Mouse (Mus musculus) heart, embryonic 12.5 days (tissue): ENCODE measurements around the gene Sik1. TPM values are rescaled to one million over a fixed set of nuclear protein-coding genes. Genes with fewer than 3 reads are reported as not detected.
"Not testable (repeated sequence)": the region's sequence is repeated elsewhere in the genome, so short reads cannot be mapped to it uniquely, and the experiment has no call there.

ENCODE experiments used
- ATAC-seq: fragments of 200-750 bp; cut with Nextera tagmentation; 2 replicates; pipeline ENCODE4 v1.8.0; 2017; ENCODE audit warnings: moderate TSS enrichment, moderate library complexity; ENCODE audit not compliant: insufficient number of reproducible peaks, low FRiP score
- H3K27ac ChIP-seq: fragments of 300-500 bp; sonication (generic); 2 replicates; pipeline ENCODE4 v1.5.1; 2016; ENCODE audit warnings: mild to moderate bottlenecking, moderate library complexity; ENCODE audit not compliant: poor library complexity, severe bottlenecking
- H3K27me3 ChIP-seq: fragments of 300-500 bp; sonication (generic); replicated peaks from 2 replicates; pipeline ENCODE4 v1.6.1; 2016; ENCODE audit warnings: mild to moderate bottlenecking, moderate library complexity
- H3K36me3 ChIP-seq: fragments of 300-500 bp; sonication (generic); 2 replicates; pipeline ENCODE4 v1.6.1; 2016; ENCODE audit warnings: mild to moderate bottlenecking, moderate library complexity
- H3K4me1 ChIP-seq: fragments of 300-500 bp; sonication (generic); replicated peaks from 2 replicates; pipeline ENCODE4 v1.6.1; 2016; ENCODE audit warnings: mild to moderate bottlenecking
- H3K4me2 ChIP-seq: fragments of 300-500 bp; sonication (generic); 2 replicates; pipeline ENCODE4 v1.6.1; 2016; ENCODE audit warnings: mild to moderate bottlenecking, moderate library complexity
- H3K4me3 ChIP-seq: fragments of 300-500 bp; sonication (generic); 2 replicates; pipeline ENCODE4 v1.5.1; 2016; ENCODE audit warnings: mild to moderate bottlenecking
- H3K9ac ChIP-seq: fragments of 300-500 bp; sonication (generic); 2 replicates; pipeline ENCODE4 v1.6.1; 2016; ENCODE audit warnings: mild to moderate bottlenecking, moderate library complexity
- H3K9me3 ChIP-seq: fragments of 300-500 bp; sonication (generic); replicated peaks from 2 replicates; pipeline ENCODE4 v1.6.1; 2016; ENCODE audit warnings: mild to moderate bottlenecking, moderate library complexity
- WGBS: fragments of 180-500 bp; shearing (Covaris S2); methylation state at CpG from one replicate; pipeline ENCODE4 v1.1.7; 2016; 5-methylcytosine and 5-hydroxymethylcytosine counted together
- polyA plus RNA-seq: library from polyadenylated mRNA; unstranded; fragments of >200 nt; fragmentation: Nextera tagmentation; extraction: Ambion mirVana; gene quantifications from 2 replicates; pipeline ENCODE4 v1.2.1, GENCODE M21; 2016

Gene Sik1
- polyA plus RNA-seq, 1 experiment from 2014 or later = 24.3 TPM

GRCm38 (mm10) chr17:31892750-31893149 lies 37.1 kb upstream of the Sik1 start:
- 1% methylated on average over 10 of the region's 10 CpGs for WGBS
- Histone ChIP-seq H3K9me3 (no peaks in the 10 kb centered on the region), H3K4me1 (peaks cover 71% of the 10 kb centered on the region), H3K4me3 (no peak overlapping the region), H3K27me3 (no peaks in the 10 kb centered on the region), H3K36me3 (no peaks in the 10 kb centered on the region), H3K27ac (peak overlapping the region; percentile 83), H3K4me2 (peak overlapping the region; percentile 41), H3K9ac (no peak overlapping the region)
- ATAC-seq = peak; percentile 72

DNA sequence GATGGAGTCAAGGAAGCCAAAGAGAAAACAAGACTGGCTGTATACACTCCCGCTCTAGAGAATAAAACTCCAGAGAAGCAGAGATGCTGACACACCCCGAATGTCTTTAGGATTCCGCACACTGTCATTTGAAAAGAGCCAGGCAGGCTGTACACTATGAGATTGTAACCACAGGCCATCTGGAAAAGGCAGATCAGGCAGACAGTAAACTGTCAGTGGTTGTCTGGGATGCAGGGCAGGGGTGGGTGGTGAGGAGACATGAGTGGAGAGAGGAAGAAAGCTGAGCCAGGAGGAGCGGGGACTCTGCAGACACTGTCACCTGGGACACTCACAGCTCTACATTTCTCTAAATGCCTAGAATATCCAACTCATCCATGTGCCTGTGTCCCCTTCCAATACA lies 36.3 kb upstream of the Sik1 start:
- H3K27ac ChIP-seq = peak overlapping the region; percentile 83
- WGBS = 46% methylated on average over 4 of the region's 4 CpGs
- peaks cover 63% of the 10 kb centered on the region for H3K4me1 ChIP-seq
- H3K4me2 ChIP-seq = no peak overlapping the region
- H3K36me3 ChIP-seq = no peaks in the 10 kb centered on the region
- no peak for ATAC-seq
- no peaks in the 10 kb centered on the region for H3K27me3 ChIP-seq
- H3K4me3 ChIP-seq = no peak overlapping the region
- H3K9ac ChIP-seq = no peak overlapping the region
- no peaks in the 10 kb centered on the region for H3K9me3 ChIP-seq

GRCm38 (mm10) chr17:31890311-31890951 lies 34.8 kb upstream of the Sik1 start:
- WGBS = 40% methylated on average over 2 of the region's 2 CpGs

GRCm38 (mm10) chr17:31889446-31890201 lies 34.0 kb upstream of the Sik1 start:
- Histone ChIP-seq H3K27ac (peak overlapping the region; percentile 76), H3K4me1 (peaks cover 55% of the 10 kb centered on the region), H3K36me3 (no peaks in the 10 kb centered on the region), H3K9me3 (no peaks in the 10 kb centered on the region), H3K4me2 (peak overlapping the region; percentile 22; the same call in 1 of the 2 replicates), H3K4me3 (no peak overlapping the region), H3K27me3 (no peaks in the 10 kb centered on the region), H3K9ac (0 out of 2 replicates have a peak overlapping the region, but pooled peaks have one; percentile 21)
- WGBS = 22% methylated on average over 9 of the region's 9 CpGs
- peak; percentile 56; the same call in 1 of the 2 replicates for ATAC-seq

More at GRCm38 (mm10) chr17:31890311-31890951, 34.8 kb upstream of the Sik1 start:
- no peaks in the 10 kb centered on the region for H3K27me3 ChIP-seq
- H3K4me3 ChIP-seq = no peak overlapping the region
- H3K36me3 ChIP-seq = no peaks in the 10 kb centered on the region
- H3K4me1 ChIP-seq = peaks cover 55% of the 10 kb centered on the region
- no peak for ATAC-seq
- H3K9me3 ChIP-seq = no peaks in the 10 kb centered on the region
- no peak overlapping the region for H3K4me2 ChIP-seq
- H3K9ac ChIP-seq = no peak overlapping the region; the same call in 1 of the 2 replicates
- peak overlapping the region; percentile 76 for H3K27ac ChIP-seq

DNA sequence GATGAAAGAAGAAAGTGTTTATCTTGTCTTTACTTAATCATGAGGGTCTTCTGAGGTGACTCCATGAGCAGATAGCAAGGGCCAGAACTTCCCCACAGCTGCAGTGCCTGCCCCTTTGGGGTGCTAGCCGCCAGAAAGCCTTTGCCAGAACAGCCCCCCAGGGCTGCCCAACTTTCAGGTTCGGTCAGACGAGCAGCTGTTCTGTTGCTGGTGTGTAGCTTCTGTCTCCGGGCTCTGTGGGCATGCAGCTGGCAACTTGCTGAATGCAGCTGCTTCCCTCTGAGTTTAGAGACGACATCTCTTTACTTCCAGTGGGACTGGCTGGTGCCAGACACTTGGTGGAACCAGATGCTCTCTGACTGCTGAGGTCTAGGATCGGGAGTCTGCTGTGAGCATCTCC lies 32.9 kb upstream of the Sik1 start:
- Histone ChIP-seq H3K9me3 (no peaks in the 10 kb centered on the region), H3K36me3 (no peaks in the 10 kb centered on the region), H3K27me3 (no peaks in the 10 kb centered on the region), H3K4me3 (no peak overlapping the region), H3K4me1 (peaks cover 52% of the 10 kb centered on the region), H3K9ac (no peak overlapping the region), H3K4me2 (no peak overlapping the region), H3K27ac (no peak overlapping the region)
- no peak for ATAC-seq
- 43% methylated on average over 6 of the region's 6 CpGs for WGBS

GRCm38 (mm10) chr17:31884676-31885075 lies 29.1 kb upstream of the Sik1 start:
- WGBS = 89% methylated on average over 1 of the region's 1 CpGs
- H3K4me1 ChIP-seq = peaks cover 17% of the 10 kb centered on the region
- H3K36me3 ChIP-seq, H3K27ac ChIP-seq, H3K4me2 ChIP-seq, H3K9ac ChIP-seq, H3K4me3 ChIP-seq, ATAC-seq, H3K27me3 ChIP-seq, H3K9me3 ChIP-seq: not testable (repeated sequence)

GRCm38 (mm10) chr17:31879406-31879805 lies 23.8 kb upstream of the Sik1 start:
- no peak for ATAC-seq
- Histone ChIP-seq H3K9ac (no peak overlapping the region), H3K4me2 (no peak overlapping the region), H3K36me3 (no peaks in the 10 kb centered on the region), H3K4me3 (no peak overlapping the region), H3K27ac (no peak overlapping the region), H3K9me3 (no peaks in the 10 kb centered on the region), H3K27me3 (no peaks in the 10 kb centered on the region), H3K4me1 (peaks cover 31% of the 10 kb centered on the region)
- WGBS = 62% methylated on average over 10 of the region's 10 CpGs

GRCm38 (mm10) chr17:31877650-31878141 lies 22.1 kb upstream of the Sik1 start:
- ATAC-seq = no peak
- WGBS = 54% methylated on average over 14 of the region's 14 CpGs
- Histone ChIP-seq H3K9ac (no peak overlapping the region), H3K27me3 (no peaks in the 10 kb centered on the region), H3K9me3 (no peaks in the 10 kb centered on the region), H3K4me2 (no peak overlapping the region), H3K36me3 (no peaks in the 10 kb centered on the region), H3K27ac (no peak overlapping the region), H3K4me1 (peaks cover 41% of the 10 kb centered on the region), H3K4me3 (no peak overlapping the region)

GRCm38 (mm10) chr17:31877181-31877581 lies 21.6 kb upstream of the Sik1 start:
- peaks cover 46% of the 10 kb centered on the region for H3K4me1 ChIP-seq
- H3K4me3 ChIP-seq = no peak overlapping the region
- no peak overlapping the region for H3K9ac ChIP-seq
- 71% methylated on average over 4 of the region's 4 CpGs for WGBS
- H3K4me2 ChIP-seq = no peak overlapping the region
- no peaks in the 10 kb centered on the region for H3K27me3 ChIP-seq
- no peaks in the 10 kb centered on the region for H3K36me3 ChIP-seq
- H3K9me3 ChIP-seq = no peaks in the 10 kb centered on the region
- H3K27ac ChIP-seq = no peak overlapping the region
- ATAC-seq = no peak

DNA sequence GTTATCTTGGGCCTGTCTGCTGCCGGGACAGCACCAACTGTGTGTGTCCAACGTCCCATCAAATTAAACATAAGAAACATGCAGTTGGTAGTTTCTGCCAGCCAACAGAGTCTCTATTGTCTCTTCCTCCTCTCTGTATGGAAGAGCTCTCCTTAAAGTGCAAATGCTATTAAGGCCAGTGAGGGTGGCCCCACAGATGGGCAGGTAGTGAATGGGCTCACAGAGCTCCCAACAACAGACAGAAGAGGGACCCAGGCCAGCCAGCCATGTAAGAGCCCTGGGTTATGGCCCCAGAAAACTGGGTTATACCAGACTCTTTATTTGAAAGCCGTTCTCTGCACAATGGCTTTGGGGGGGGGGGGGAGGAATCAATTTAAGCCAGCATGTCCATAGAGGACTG lies 21.2 kb upstream of the Sik1 start:
- Histone ChIP-seq H3K4me3 (no peak overlapping the region), H3K4me2 (no peak overlapping the region), H3K4me1 (peaks cover 46% of the 10 kb centered on the region), H3K36me3 (no peaks in the 10 kb centered on the region), H3K9me3 (no peaks in the 10 kb centered on the region), H3K27me3 (no peaks in the 10 kb centered on the region), H3K27ac (no peak overlapping the region), H3K9ac (no peak overlapping the region)
- 79% methylated on average over 3 of the region's 3 CpGs for WGBS
- no peak for ATAC-seq

DNA sequence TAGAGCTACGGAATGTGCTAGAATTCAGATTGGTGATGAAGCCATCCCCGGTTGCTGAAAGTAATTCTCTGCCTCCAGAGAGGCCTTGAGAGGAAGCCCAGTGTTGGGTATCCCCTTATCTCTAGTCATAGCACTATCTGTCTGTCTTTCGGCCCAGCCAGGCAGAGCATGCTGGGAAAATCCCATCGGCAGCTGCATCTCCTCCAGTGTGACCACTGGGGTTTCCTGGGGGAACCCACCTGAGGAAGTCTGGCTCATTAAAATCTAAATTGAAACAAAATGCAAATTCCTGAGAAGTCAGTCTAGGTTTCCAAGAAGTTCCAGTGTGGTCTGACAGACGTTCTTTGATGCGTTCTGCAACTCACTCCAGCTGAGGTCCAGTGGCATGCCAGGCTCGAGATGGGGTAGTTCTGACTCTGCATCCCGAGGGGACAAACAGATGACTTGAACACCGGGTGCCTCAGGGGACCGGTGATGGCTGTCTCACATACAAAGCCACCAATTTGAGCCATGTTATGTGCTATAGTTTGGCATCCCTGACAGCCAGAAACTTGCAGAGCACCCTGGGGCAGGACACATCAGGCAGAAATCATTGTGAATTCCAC lies 19.8 kb upstream of the Sik1 start:
- Histone ChIP-seq H3K4me2 (no peak overlapping the region), H3K27ac (no peak overlapping the region), H3K9ac (no peak overlapping the region), H3K36me3 (no peaks in the 10 kb centered on the region), H3K27me3 (no peaks in the 10 kb centered on the region), H3K9me3 (no peaks in the 10 kb centered on the region), H3K4me3 (no peak overlapping the region), H3K4me1 (peaks cover 53% of the 10 kb centered on the region)
- ATAC-seq = no peak
- 58% methylated on average over 10 of the region's 10 CpGs for WGBS
